In the genomic region with DNA sequence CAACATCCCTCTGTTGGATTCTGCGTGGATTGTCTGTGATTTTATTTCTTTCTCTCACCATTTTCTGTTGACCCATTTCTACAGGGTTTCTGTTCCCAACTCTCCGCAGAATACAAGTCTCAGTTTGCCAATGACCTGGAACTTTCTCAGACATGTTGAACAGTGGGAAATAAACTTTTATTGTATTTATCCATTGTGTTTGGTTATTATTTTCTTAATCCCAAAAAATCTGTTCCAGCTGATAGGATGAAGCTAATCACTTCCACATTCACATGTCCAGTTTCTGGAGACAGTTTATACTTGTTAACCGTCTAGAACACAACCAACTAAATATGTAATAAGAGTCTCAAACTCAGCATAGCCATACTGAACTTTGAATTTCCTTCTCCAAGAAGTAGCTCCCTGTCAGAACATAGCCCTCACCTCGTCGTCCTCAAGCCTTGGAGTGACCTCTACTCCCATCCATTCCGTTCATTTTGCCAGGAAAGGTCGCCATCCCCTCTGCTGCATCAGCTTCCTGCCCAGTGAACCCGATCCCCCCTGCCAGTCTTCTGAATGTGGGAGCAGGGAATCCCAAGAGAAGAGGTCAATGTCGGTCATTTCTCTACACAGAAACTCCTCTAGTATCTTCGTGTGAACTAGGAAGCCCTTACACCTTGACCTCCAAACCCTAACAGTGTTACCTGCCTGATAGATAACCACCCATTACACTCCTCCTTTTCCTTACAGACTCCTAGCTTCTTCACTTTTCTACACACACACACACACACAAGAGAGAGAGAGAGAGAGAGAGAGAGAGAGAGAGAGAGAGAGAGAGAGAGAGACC, we compare ENCODE assay signal across 16 mouse cellular contexts. TPM values are rescaled to one million over a fixed set of nuclear protein-coding genes. Genes with fewer than 3 reads are reported as not detected.
DNase-seq lines count a peak whose midpoint lies in the region; ATAC-seq lines count a peak whose summit lies in the region.
"Had no signal": no experiment of that assay in that cellular context is flagged by ENCODE, and none has a peak within 500 bp of the region (broad histone marks: within the 10 kb centered on the region; RNA-seq: fewer than 3 reads in every experiment).

No protein-coding gene starts in this region.

- intact Hi-C loops in heart, postnatal 36 days (cut with DNase I): no loop called here

- no peak for DNase-seq in heart, embryonic 10.5 days (ENCODE audit: low spot score)
- DNase-seq in heart, postnatal 36 days: no peak
- peak; percentile 52 to 59 for DNase-seq in kidney, postnatal 36 days
- no peak for DNase-seq in adrenal gland, postnatal 25 days
- DNase-seq in urinary bladder, adult 2 months (ENCODE audit: low spot score): no peak
- DNase-seq in right cerebral cortex, postnatal 14 days: no peak
- DNase-seq: adrenal gland, adult 2 months; cerebellum, adult 18-20 months; cerebellum, postnatal 36 days; gastrocnemius, postnatal 10 days had no signal

- no peak overlapping the region for H3K4me3 ChIP-seq in heart, embryonic 10.5 days
- H3K4me3 ChIP-seq in megakaryocyte, embryonic 14.5 days (replicated peaks): peak overlapping the region; percentile 88
- H3K4me3 ChIP-seq: embryonic facial prominence, embryonic 12.5 days; forebrain, embryonic 10.5 days; neural tube, embryonic 13.5 days had no signal

- H3K27ac ChIP-seq in heart, embryonic 10.5 days: peak overlapping the region; percentile 74
- H3K27ac ChIP-seq: embryonic facial prominence, embryonic 12.5 days; neural tube, embryonic 13.5 days had no signal

- WGBS in heart, embryonic 10.5 days: 69% methylated on average over 10 of the region's 10 CpGs

- no peaks in the 10 kb centered on the region for H3K4me1 ChIP-seq in heart, embryonic 10.5 days
- H3K4me1 ChIP-seq in megakaryocyte, embryonic 14.5 days: peaks cover 75% of the 10 kb centered on the region
- H3K4me1 ChIP-seq: embryonic facial prominence, embryonic 12.5 days had no signal

- no peak for ATAC-seq in megakaryocyte, adult 5-6 weeks (ENCODE audit: poor library complexity, severe bottlenecking)
- ATAC-seq: lung, postnatal 0 days had no signal

- no peaks in the 10 kb centered on the region for H3K27me3 ChIP-seq in heart, embryonic 10.5 days (ENCODE audit: insufficient read depth, poor library complexity, severe bottlenecking)
- no peaks in the 10 kb centered on the region for H3K27me3 ChIP-seq in megakaryocyte, embryonic 14.5 days (replicated peaks)
- H3K27me3 ChIP-seq: embryonic facial prominence, embryonic 12.5 days; neural tube, embryonic 13.5 days had no signal

- H3K36me3 ChIP-seq in heart, embryonic 10.5 days: no peaks in the 10 kb centered on the region
- peaks cover 2% of the 10 kb centered on the region for H3K36me3 ChIP-seq in megakaryocyte, embryonic 14.5 days (replicated peaks; ENCODE audit: low read length)
- H3K36me3 ChIP-seq: embryonic facial prominence, embryonic 12.5 days; forebrain, embryonic 10.5 days; neural tube, embryonic 13.5 days had no signal

- H3K9me3 ChIP-seq in heart, embryonic 10.5 days: no peaks in the 10 kb centered on the region
- no peaks in the 10 kb centered on the region for H3K9me3 ChIP-seq in megakaryocyte, embryonic 14.5 days
- H3K9me3 ChIP-seq: embryonic facial prominence, embryonic 12.5 days; forebrain, embryonic 10.5 days; neural tube, embryonic 13.5 days had no signal

RNA-seq across cellular contexts. Expression of gene Bmp2k, which starts 46.6 kb away (rescaled TPM):
- polyA plus RNA-seq in heart, embryonic 10.5 days (2016; fragmentation: Nextera tagmentation; extraction: Ambion mirVana): 10.2 and 12.3 TPM in 2 replicates
- total RNA-seq in heart, postnatal 36 days (2021): 1 to 10 TPM; 8.9 to 9.1 TPM
- polyA plus RNA-seq in megakaryocyte, embryonic 14.5 days (2012; ENCODE audit: insufficient read depth, low replicate concordance): 11.6 and 15.5 TPM in 2 replicates
- total RNA-seq in megakaryocyte, adult 5-6 weeks (2015): 67.8 and 74.8 TPM in 2 replicates
- total RNA-seq in megakaryocyte, adult 5-6 weeks (2017): 33.7 and 43.9 TPM in 2 replicates
- total RNA-seq in adrenal gland, postnatal 25 days (2021): 28.8 and 37.2 TPM in 2 replicates
- polyA plus RNA-seq in urinary bladder, adult 2 months (2012; rRNA removed): 5.6 and 7.2 TPM in 2 replicates

Comparison
In these comparisons a context has a peak if more than half of its experiments do, and no peak if none do; other contexts are left out.
1. DNase-seq: peak in kidney, postnatal 36 days (2 of 2); none in heart, embryonic 10.5 days (single experiment), heart, postnatal 36 days (0 of 2), adrenal gland, postnatal 25 days (single experiment), urinary bladder, adult 2 months (single experiment) and right cerebral cortex, postnatal 14 days (single experiment).